Mouse (Mus musculus) erythroblast, embryonic 14.5 days (primary cell): Measurements from ENCODE around the gene Klhl40.

Experiments used
- GATA1 ChIP-seq: IDR thresholded peaks from 2 replicates; pipeline ENCODE4 v1.6.1; 2012; ENCODE audit warnings: low read length, inconsistent platforms, mixed read lengths
- TAL1 ChIP-seq: IDR thresholded peaks from 3 replicates; pipeline ENCODE4 v1.6.1; 2012; ENCODE audit warnings: low read length, inconsistent platforms, mixed read lengths

GRCm38 (mm10) chr9:121791757-121792521 lies 14.5 kb downstream of the Klhl40 start, which contains the start of gene Hhatl:
- no peak for TF ChIP-seq GATA1
- TF ChIP-seq TAL1, result no peak
